Mouse (Mus musculus) common myeloid progenitor, adult 5-6 weeks (primary cell): ENCODE data around the gene Kctd12. TPM values are rescaled to one million over a fixed set of nuclear protein-coding genes. Genes with fewer than 3 reads are reported as not detected.

Experiments used
- ATAC-seq: replicated peaks from 2 replicates; pipeline ENCODE4 v1.8.0; 2016; ENCODE audit warnings: low read depth, mild to moderate bottlenecking, moderate TSS enrichment, inconsistent platforms; ENCODE audit not compliant: poor library complexity, severe bottlenecking
- total RNA-seq: library from RNA; stranded (forward); fragments of 200-1000, 187-1606 nt; gene quantifications from 2 replicates; pipeline ENCODE4 v1.2.3, GENCODE M21; 2017

The Kctd12 gene
- total RNA-seq, 1 experiment from 2014 or later = 67.0 TPM

DNA sequence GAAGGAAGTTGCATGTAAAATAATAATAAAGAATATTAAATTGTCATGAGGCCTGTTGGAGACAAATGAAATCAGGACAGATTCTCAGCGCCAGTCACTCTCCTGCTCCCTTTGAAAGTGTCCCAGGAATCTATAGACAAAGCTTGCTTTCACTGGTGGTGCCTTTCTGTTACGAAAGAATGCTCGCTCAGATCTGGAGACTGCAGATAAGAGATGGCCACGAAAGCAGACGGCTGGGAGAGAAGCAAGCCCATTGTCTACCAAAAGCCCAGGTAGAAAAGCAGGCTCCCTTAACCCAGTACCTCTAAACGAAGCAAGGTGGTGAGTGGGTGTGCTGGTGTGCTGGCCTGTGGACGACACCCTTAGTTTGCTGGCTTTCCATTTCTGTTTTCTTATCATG is 16.2 kb downstream of the Kctd12 start:
- no peak for ATAC-seq

DNA sequence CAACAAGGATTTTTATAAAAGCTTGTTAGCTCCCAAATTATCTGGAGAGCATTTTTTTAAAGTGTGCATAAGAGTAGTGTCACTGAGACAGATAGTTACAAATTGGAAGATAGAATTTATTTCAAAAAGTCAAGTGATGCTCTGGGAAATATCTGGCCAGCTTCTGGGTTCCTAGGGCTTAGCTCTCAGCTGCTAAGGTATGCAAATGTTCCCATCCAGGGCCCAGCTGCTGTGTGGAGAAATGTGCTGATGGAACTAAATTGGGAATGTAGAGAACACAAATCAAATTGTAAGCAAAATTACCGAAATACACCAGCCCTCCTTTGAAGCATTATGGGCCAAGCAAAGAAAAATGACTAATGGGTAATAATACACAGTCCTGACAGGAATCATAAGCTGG is 16.6 kb downstream of the Kctd12 start:
- no peak for ATAC-seq

DNA sequence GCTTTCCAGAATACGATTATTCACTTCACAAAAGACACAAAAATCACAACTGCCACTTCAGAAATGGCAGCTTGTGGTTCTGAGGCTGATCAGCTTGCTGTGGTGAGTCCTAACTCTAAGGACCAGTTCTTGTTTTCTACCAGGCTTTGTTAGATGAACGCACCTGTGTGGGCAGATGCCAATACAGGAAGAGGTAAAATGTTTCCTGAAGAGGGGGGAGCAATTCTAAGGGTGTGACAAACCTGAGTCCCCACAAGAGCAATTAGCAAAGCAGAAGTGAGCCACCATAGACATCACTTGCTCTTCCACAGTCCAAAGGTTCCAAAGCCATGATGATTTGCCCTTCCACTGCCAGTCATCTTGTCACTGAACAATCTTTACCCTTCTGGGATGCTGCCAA is 20.4 kb downstream of the Kctd12 start:
- peak; percentile 32; the same call in 1 of the 2 replicates for ATAC-seq

GRCm38 (mm10) chr14:102953511-102953910 is 28.9 kb downstream of the Kctd12 start:
- ATAC-seq = no peak

- no peak for ATAC-seq
These were observed 30.5 kb downstream of the Kctd12 start for GRCm38 (mm10) chr14:102951974-102952373.

GRCm38 (mm10) chr14:102947796-102948195 is 34.6 kb downstream of the Kctd12 start:
- ATAC-seq = no peak

DNA sequence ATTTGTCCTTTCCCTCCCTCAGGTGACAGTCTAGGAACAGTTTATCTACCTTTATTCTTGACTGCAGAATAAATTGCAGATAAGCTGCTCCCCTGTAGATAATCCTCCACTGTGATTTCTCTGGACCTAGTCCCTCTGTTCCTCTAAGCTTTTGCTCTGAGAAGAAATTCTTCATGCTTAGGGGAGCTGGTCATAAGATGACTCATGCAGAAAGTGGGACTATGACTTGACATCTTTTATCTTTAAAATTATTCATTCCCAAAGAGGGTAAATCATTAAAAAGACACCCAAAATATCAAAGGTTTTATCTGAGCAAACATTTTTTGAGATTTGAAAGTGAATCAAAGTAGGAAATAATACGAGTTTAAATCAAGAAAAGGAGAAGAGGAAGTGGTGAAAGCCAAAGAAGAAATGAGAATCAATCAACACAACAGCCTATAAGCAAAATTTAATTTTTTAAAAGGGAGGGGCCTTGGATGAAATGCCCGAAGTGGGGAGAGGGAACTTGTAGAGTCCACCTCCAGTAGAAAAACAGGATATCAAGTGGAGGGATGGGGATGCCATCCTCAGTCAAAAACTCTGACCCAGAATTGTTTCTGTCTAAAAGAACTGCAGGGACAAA is 40.1 kb downstream of the Kctd12 start:
- 0 out of 2 replicates have a peak, but pooled peaks have one; percentile 39 for ATAC-seq

- no peak for ATAC-seq
These were observed 47.6 kb downstream of the Kctd12 start for GRCm38 (mm10) chr14:102934878-102935277.

GRCm38 (mm10) chr14:102930933-102931332 is 51.5 kb downstream of the Kctd12 start:
- ATAC-seq = peak; percentile 51

- peak; percentile 58 for ATAC-seq
These were observed 52.9 kb downstream of the Kctd12 start for GRCm38 (mm10) chr14:102929545-102929944.

DNA sequence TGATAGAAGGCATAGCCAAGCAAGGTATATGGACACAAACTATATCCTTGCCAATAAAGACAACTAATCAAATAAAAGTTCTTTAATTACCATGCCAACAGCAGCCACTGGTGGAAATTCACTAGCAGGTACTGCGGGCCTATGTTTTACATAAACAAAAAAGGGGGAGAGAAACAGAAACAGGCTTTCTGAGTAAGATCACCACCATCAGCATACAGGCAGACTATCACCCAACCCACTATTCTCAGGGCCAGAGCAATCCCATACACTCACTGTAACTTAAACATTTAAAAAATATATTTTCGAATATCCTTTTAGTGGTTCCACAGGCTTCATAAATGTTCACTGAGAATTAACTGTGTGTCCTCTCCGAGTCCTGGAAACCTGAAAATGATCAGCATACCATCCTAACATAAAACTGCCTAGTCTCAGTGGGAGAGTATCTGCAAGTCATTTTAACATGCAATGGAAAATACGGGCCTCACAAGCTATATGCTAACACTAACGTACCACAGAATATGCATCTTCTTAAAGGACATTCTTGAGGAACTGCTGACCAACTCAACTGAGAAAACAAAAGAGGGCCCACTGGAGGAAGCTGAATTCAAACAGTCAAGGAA is 54.5 kb downstream of the Kctd12 start:
- no peak for ATAC-seq

Other genes starting within 250 kb of the Kctd12 start
- gene Acod1, start 64.3 kb upstream of the Kctd12 start, total RNA-seq = 0.05 TPM in 1 of 2 replicates, not detected in the other
- 23.6 and 34.8 TPM in 2 replicates for gene Cln5, start 87.6 kb upstream of the Kctd12 start, total RNA-seq
- 65.8 and 88.0 TPM in 2 replicates for gene Fbxl3, start 116.9 kb upstream of the Kctd12 start, total RNA-seq